Mouse (Mus musculus): ENCODE results near the gene Trappc1.
"Not testable (repeated sequence)": the region's sequence is repeated elsewhere in the genome, so short reads cannot be mapped to it uniquely, and the experiment has no call there.

Gene Trappc1

GRCm38 (mm10) chr11:69323667-69324111, at the start of gene Trappc1, which contains the start of gene Cntrob:
Trappc1 (plus strand) TSS chr11:69323980.
Cntrob (minus strand) TSS chr11:69323775.
- in situ Hi-C loops (cut with MboI; ENCODE audit: low pct_unique_long_range_greater_than_20kb in 1 of 2, low sequenced_read_pairs in 2 of 2, unreplicated experiment in 1 of 2): no loop called here

GRCm38 (mm10) chr11:69275650-69276049, 48.1 kb upstream of the Trappc1 start:
- in situ Hi-C loops (cut with MboI; ENCODE audit: low pct_unique_long_range_greater_than_20kb in 1 of 2, low sequenced_read_pairs in 2 of 2, unreplicated experiment in 1 of 2): loop anchor here in 1 of 2 experiments (10.0 kb wide), 1 partner anchor 109 kb away; no protein-coding TSS in a partner anchor

- in situ Hi-C loops (cut with MboI; ENCODE audit: low pct_unique_long_range_greater_than_20kb in 1 of 2, low sequenced_read_pairs in 2 of 2, unreplicated experiment in 1 of 2): loop anchor here in 1 of 2 experiments (10.0 kb wide), 1 partner anchor 109 kb away; no protein-coding TSS in a partner anchor
Measured at GRCm38 (mm10) chr11:69276081-69276480, 47.7 kb upstream of the Trappc1 start.

- in situ Hi-C loops (cut with MboI; ENCODE audit: low pct_unique_long_range_greater_than_20kb in 1 of 2, low sequenced_read_pairs in 2 of 2, unreplicated experiment in 1 of 2): loop anchor here in 1 of 2 experiments (10.0 kb wide), 1 partner anchor 108 kb away; no protein-coding TSS in a partner anchor
Measured at GRCm38 (mm10) chr11:69277267-69277666, 46.5 kb upstream of the Trappc1 start.

- in situ Hi-C loops (cut with MboI; ENCODE audit: low pct_unique_long_range_greater_than_20kb in 1 of 2, low sequenced_read_pairs in 2 of 2, unreplicated experiment in 1 of 2): no loop called here
Measured at GRCm38 (mm10) chr11:69291111-69291510, 32.7 kb upstream of the Trappc1 start.

- in situ Hi-C loops (cut with MboI; ENCODE audit: low pct_unique_long_range_greater_than_20kb in 1 of 2, low sequenced_read_pairs in 2 of 2, unreplicated experiment in 1 of 2): no loop called here
Measured at GRCm38 (mm10) chr11:69295286-69295685, 28.5 kb upstream of the Trappc1 start.

- in situ Hi-C loops (cut with MboI; ENCODE audit: low pct_unique_long_range_greater_than_20kb in 1 of 2, low sequenced_read_pairs in 2 of 2, unreplicated experiment in 1 of 2): no loop called here
Measured at GRCm38 (mm10) chr11:69297799-69298198, 26.0 kb upstream of the Trappc1 start.

- in situ Hi-C loops (cut with MboI; ENCODE audit: low pct_unique_long_range_greater_than_20kb in 1 of 2, low sequenced_read_pairs in 2 of 2, unreplicated experiment in 1 of 2): no loop called here
Measured at GRCm38 (mm10) chr11:69298231-69298630, 25.5 kb upstream of the Trappc1 start.

- in situ Hi-C loops (cut with MboI; ENCODE audit: low pct_unique_long_range_greater_than_20kb in 1 of 2, low sequenced_read_pairs in 2 of 2, unreplicated experiment in 1 of 2): no loop called here
Measured at GRCm38 (mm10) chr11:69302817-69303216, 21.0 kb upstream of the Trappc1 start.

- in situ Hi-C loops (cut with MboI; ENCODE audit: low pct_unique_long_range_greater_than_20kb in 1 of 2, low sequenced_read_pairs in 2 of 2, unreplicated experiment in 1 of 2): no loop called here
Measured at GRCm38 (mm10) chr11:69305291-69305690, 18.5 kb upstream of the Trappc1 start.

- in situ Hi-C loops (cut with MboI; ENCODE audit: low pct_unique_long_range_greater_than_20kb in 1 of 2, low sequenced_read_pairs in 2 of 2, unreplicated experiment in 1 of 2): no loop called here
Measured at GRCm38 (mm10) chr11:69306039-69306438, 17.7 kb upstream of the Trappc1 start.

- in situ Hi-C loops (cut with MboI; ENCODE audit: low pct_unique_long_range_greater_than_20kb in 1 of 2, low sequenced_read_pairs in 2 of 2, unreplicated experiment in 1 of 2): no loop called here
Measured at GRCm38 (mm10) chr11:69311266-69311665, 12.5 kb upstream of the Trappc1 start.

GRCm38 (mm10) chr11:69316361-69316760, 7.4 kb upstream of the Trappc1 start:
- in situ Hi-C loops (cut with MboI; ENCODE audit: low pct_unique_long_range_greater_than_20kb in 1 of 2, low sequenced_read_pairs in 2 of 2, unreplicated experiment in 1 of 2): no loop called here

- in situ Hi-C loops (cut with MboI; ENCODE audit: low pct_unique_long_range_greater_than_20kb in 1 of 2, low sequenced_read_pairs in 2 of 2, unreplicated experiment in 1 of 2): not testable (repeated sequence)
Measured at GRCm38 (mm10) chr11:69318000-69318399, 5.8 kb upstream of the Trappc1 start.

- in situ Hi-C loops (cut with MboI; ENCODE audit: low pct_unique_long_range_greater_than_20kb in 1 of 2, low sequenced_read_pairs in 2 of 2, unreplicated experiment in 1 of 2): no loop called here
Measured at GRCm38 (mm10) chr11:69321580-69321979, 2.2 kb upstream of the Trappc1 start.

GRCm38 (mm10) chr11:69322010-69322409, 1.8 kb upstream of the Trappc1 start:
- in situ Hi-C loops (cut with MboI; ENCODE audit: low pct_unique_long_range_greater_than_20kb in 1 of 2, low sequenced_read_pairs in 2 of 2, unreplicated experiment in 1 of 2): no loop called here

- in situ Hi-C loops (cut with MboI; ENCODE audit: low pct_unique_long_range_greater_than_20kb in 1 of 2, low sequenced_read_pairs in 2 of 2, unreplicated experiment in 1 of 2): no loop called here
Measured at GRCm38 (mm10) chr11:69322693-69323471, 898 bp upstream of the Trappc1 start.

GRCm38 (mm10) chr11:69324749-69325148, 969 bp downstream of the Trappc1 start:
- in situ Hi-C loops (cut with MboI; ENCODE audit: low pct_unique_long_range_greater_than_20kb in 1 of 2, low sequenced_read_pairs in 2 of 2, unreplicated experiment in 1 of 2): no loop called here

- in situ Hi-C loops (cut with MboI; ENCODE audit: low pct_unique_long_range_greater_than_20kb in 1 of 2, low sequenced_read_pairs in 2 of 2, unreplicated experiment in 1 of 2): no loop called here
Measured at GRCm38 (mm10) chr11:69325628-69326407, 2.0 kb downstream of the Trappc1 start, which contains the start of gene Kcnab3. Kcnab3 (plus strand) TSS chr11:69326258.

Measured in mouse embryonic stem cell (cell line).